Mouse (Mus musculus) thymus, postnatal 10 days (tissue): ENCODE data around the gene Plekhm2.

Source experiments
- DNase-seq, 2 experiments: peaks; one replicate each; pipeline ENCODE4 v3.0.0; 2021; ENCODE audit warnings: low spot score in 2 of 2

Gene Plekhm2

DNA sequence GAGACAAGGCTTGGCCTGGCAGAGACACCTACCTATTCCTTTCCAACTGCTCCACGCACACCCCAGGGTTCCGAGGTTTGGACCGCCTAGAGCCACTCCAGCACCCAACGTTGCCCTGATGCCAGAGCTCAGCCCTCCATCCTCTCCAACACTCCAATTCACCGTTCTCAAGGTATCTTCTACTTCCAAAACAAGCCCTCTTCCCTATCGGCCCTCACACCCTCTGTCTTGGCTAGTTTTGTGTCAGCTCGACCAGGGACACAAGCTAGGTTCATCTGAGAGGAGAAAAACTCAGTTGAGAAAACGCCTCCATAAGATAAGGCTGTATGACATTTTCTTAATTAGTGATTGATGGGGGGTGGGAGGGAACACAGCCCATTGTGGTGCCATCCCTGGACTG is at the start of gene Plekhm2:
Gene Plekhm2, minus strand, starts transcription at position 101 of the 400 bp plus-strand sequence.
- no peak for DNase-seq

DNA sequence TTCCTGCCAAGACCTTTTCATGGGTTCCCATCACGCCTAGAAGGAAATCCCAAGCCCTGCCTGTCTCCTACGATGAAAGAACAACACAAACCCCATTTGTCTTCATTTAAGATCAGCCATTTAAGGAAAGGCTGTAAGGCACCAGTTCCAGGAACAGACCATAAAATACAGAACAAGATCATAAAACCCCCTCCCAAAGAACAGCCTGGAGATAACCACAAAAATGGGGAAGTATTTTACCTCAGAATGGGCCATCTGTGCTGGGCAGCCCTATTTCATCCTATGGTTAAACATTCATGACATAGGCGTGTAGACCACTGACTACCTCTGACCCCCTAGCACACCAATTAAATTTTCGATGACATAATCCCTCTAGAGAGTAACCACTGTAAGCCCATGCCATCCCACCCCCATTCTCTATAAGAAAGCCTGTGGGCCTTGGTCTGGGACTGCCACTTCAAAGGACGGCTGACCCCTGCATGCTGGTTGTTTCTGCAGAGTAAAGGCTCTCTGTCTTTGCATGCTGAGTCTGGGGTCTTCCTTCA is 49.0 kb upstream of the Plekhm2 start:
- DNase-seq, result no peak

DNA sequence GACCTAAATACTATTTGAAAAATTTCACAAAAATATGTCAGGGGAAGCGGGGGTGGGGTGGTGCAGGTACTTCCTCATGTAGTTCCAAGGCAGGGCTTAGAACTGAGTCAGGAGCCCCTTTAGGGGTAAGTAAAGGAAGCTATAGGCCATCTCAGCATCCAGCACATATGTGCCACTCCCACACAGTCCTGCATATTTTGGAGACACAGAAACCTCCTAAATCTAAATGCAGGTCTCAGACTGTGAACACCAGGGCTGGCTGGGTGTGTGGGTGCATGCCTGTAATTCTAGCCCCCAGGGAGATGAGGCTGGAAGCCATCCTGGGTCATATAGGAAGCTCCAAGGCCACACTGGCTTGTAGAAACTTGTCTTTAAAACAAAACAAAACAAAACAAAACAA is 46.6 kb upstream of the Plekhm2 start:
- no peak for DNase-seq

DNA sequence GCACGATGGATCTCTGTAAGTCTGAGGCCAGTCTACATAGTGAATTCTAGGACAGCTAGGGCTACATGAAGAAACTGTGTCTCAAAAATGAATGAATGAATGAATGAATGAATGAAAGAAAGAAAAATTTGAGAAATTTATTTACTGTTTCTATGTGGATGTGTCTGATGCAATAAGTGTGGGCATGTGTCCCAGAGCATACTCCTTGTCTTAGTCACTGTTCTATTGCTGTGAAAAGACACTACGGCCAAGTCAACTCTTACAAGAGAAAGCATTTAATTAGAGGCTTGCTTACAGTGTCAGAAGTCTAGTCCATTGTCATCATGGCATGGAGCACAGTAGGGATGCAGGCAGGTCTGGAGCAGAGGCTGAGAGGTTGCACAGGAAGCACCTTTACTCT is 44.3 kb upstream of the Plekhm2 start:
- DNase-seq, result no peak

DNA sequence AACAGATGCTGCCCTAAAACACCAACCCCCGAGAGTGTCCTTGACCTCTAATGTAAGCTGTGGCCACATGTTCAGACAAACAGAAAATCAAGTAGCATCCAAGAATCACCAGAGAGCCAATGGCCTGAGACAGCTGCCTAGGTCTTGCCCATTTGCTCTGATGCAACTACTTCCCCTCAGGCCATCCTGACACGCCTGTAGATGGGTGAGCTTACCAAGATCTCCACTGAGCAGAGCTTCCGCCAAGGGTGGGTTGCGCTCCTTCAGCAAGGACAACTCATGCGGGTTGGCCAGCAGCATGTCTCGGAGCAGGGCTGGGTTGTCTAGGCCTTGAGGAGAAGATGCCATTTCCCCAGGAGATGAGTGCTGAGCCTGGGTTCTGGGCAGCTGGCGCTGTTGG is 43.3 kb upstream of the Plekhm2 start:
- DNase-seq, result no peak

DNA sequence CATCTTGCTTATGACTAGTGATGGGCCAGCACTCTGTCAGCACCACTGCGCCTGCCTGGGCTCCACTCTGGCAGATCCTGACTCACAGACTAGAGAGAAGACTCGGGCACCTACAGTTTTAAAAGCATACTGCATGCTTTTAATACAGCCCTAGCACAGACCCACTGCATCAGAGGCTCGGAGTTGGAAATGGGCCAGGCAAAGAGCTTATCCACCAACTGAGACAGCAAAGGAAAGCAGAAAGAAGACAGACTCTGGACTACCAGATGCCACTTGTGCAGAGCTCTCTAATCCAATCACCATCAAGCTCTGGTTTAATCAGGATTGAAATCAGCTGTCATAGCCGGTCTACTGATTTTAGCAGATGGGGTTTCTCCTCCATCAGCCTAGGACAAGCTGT is 40.6 kb upstream of the Plekhm2 start:
- DNase-seq, result no peak

DNA sequence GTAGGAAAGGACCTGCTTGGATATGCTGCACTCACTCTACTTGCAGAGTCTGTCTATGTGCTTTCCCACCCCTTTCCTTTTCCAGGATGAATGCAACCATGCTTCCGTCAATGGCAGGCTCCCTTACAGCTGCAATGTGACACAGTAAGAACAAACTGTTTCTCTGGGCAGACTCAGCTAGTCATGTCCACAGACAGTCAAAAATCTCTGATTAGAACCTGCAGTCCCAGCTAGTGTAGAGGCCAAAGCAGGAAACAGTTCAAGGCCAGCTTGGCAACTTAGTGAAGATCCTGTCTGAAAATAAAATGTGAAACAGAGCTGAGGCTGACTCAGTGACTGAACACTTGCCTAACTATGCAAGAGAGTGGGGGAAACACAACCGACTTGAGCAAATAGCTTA is 39.9 kb upstream of the Plekhm2 start:
- DNase-seq, result no peak

DNA sequence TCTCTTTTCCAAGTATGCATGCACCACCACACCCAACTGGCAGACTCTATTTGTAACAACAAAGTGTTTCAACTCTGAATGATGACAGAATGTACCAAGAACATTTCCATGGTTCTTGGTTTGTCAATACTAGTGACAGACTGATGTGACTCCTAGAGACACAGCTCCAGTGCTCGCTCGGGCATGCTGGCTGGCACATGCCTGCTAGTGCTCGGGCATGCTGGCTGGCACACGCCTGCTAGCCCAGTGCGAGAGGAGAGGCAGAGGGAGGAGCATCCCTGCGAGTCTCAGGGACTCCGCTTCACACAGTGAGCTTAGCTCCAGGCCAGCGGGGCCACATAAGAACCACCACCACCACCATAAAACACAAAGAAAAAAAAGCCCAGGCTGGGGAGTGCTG is 30.0 kb upstream of the Plekhm2 start:
- no peak for DNase-seq

DNA sequence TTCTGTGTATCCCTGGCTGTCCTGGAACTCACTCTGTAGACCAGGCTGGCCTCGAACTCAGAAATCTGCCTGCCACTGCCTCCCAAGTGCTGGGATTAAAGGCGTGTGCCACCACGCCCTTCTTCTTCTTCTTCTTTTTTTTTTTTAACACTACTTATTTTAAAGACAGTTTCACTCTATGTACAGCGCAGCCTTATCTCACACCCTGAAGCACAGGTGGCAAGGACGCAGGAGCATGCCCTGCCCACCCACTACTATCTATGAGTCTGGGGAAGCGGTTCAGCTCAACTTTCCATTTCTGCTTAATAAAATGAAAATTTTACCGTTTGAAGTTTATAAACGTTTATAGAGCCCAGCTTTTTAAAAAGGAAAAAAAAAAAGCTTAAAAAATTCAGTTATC is 23.8 kb upstream of the Plekhm2 start:
- DNase-seq, result no peak

DNA sequence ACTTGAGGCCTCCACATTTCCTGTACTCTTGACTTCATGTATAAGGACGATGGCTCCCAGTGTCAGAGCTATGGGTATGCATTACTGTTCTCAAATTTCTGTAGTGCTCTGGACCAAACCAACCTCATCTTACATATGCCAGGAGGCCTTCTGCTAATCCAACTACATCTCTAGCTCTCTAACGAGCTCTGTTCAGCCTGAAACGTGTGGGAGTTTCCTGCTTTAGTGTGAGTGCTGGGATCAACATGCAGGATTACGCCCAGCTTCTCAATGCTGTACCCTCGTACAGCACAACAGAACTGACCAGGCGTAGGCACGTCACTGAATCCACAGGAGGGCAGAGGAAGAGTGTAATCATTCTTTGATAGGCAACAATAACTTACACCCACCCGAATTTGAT is 21.8 kb upstream of the Plekhm2 start:
- no peak for DNase-seq

DNA sequence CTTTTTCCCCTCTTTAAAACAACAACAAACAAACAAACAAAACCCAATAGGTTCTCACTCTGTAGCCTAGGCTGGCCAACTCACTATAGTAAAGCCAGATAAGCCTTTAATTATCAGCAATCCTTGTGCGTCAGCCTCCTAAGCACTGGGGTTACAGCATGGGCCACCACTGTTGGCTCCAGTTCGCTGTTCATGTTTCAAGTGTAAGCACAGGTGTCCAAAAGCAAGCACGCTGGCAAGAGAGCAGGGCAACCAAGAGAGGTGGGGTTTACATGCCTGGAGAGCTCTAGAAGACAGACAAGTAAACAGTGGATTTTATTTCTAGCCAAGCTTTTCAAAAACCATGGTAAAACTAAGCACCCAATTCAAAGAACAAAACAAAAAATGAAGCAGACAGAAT is 21.4 kb upstream of the Plekhm2 start:
- no peak for DNase-seq

DNA sequence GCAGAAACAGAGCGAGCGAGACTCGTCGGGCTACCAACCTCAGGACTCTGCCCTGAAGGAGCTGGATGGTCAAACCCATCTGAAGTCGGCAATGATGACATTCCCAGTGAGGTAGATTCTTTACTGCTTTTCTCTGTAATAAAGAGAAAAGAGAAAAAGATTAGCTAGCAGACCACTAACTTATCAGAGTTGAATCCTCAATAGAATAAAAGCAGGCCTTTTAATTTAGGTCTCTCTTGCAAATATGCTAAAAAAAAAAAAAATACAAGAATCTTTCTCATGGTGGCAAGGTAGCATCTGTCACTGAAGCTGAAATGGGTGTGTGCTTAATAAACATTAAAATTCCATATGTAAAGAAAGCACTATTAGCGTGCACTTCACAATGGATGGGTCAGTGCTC is 20.8 kb upstream of the Plekhm2 start, which contains the start of gene Rsc1a1:
Gene Rsc1a1, minus strand, starts transcription at position 101 of the 400 bp plus-strand sequence.
- DNase-seq, result no peak

DNA sequence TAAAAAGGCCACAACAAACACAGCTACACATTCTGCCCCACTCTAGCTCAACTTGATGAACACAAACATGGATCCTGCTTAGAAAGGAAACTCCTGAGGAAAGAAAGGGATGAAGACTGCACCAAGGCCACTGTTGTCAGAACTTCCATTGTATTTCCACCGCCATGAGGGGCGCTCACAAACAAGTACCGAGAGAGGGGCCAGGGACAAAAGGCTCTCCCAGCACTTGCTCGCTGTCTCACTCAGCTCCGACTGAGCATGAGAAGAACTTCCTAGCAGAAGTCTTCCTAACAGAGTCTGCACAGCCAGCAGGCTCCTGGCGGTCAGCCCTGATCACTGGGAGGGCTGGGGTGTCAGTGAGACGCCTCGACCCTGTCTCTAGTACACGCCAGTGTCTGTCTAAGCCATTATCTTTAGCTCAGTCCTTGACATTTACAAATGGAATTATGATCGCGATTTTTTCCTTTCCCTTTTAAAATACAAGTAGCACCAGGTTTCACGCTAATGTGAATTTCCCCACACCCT is 18.1 kb upstream of the Plekhm2 start:
- DNase-seq, result no peak

DNA sequence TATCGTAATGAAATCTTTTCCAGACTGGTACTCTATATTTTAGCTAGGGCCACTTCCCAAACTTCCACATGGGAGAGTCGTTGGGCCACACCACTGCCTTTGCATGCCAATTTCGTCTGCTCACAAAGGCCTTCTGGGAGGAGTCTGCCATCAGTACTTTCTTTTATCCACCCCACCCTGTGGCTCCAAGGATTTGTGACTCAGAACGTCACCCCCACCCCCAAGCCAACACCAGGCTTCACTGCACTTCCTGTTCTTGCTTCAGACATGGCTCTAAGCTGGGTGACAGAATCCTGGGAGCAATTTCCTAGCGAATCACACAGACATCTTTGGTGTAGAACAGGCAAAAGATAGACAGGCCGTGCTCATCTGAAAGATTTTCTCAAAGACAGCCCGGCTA is 17.1 kb upstream of the Plekhm2 start:
- DNase-seq, result no peak

DNA sequence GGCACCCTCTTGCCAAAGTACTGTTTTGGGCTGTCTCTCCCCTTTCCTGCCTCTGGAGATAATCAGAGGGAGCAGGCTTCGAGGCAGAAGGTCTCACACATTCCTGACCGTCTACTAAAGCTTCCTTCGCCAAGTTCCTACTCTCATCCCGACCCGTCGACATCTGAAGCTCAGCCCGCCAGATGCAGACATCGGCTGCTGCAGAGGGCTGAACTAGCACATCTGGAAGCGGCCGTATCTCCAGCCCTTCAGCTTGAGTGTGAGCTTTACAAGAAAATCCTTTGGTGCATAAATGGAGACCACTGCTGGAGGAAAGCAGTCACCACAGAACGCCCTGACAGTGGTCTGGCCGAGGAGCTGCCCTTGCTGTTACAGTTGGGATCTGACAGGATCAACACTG is 16.2 kb upstream of the Plekhm2 start:
- DNase-seq, result no peak

DNA sequence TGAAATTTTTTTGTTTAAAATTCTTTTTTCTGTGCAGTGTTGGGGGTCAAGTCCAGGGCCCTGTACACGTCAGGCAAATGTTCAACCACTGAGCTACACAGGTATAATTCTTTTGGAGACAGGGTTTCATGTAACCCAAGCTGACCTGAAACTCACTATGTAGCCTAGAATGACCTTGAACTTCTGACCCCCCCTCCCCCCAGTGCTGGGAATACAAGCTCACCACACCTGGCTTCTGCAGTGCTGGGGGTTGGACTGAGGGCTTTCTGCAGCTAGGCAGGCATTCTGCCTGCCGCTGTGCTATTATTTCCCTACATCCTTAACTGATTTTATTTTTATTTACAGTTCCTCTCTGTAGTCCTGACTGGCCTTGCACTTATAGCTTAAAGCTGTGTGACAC is 14.3 kb upstream of the Plekhm2 start:
- no peak for DNase-seq

DNA sequence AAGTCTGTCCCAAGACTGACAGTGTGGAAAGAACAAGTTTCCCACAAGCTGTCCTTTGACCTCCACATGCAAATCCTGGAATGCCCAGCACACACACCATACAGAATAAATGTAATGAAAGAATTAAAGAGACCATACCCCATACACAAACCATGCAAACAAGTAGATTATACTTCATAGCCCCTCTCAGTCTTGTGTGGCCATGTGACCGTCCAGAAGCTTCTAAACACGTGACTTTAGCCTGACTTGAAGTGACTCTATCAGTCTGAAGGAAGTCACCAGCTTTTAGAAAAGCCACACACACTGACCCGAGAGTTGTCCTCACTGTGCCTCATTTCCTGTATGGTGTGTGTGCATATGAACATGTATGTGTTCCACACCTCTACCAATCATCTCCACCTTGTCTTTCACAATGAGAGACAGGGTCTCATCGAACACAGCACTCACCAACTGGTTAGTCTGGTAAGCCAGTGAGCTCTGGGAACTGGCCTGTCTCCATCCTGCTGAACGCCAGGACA is 11.8 kb upstream of the Plekhm2 start:
- no peak for DNase-seq

DNA sequence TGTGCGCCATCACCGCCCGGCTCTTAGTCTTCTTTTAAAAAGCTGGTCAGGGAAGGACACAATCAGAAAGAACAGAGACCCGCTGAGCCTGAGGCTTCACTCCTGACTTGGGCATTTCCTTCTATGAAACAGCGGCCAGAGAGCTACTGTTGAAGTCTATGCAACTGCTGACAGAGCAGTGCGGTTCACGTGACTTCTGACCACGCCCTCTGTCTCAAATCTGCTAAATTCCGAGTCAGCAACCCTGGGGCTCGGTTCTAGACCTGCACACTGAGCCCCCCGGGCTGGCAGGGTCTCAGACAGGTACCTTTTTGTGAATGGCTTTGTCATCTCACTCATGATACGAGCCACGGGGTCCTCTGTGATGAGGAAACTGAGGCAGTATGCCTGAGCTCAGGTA is 7.6 kb upstream of the Plekhm2 start:
- no peak for DNase-seq

DNA sequence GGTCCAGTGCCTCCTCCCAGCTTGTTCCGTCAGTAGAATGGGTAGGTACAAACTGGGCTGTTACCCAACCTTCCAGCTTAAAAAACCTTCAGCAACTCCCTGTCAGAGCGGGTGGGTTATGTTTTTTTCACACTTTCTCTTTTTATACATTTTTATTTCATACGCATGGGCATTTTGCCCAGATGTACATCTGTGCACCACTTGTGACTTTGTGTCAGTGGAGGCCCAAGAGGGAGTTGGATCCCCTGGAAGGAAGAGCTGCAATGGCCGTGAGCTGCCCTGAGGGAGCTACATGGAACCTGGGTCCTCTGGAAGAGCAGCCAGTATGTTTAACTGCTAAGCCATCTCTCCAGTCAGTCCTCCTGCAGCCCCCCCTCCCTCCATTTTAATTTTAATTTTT is 6.7 kb upstream of the Plekhm2 start:
- no peak for DNase-seq

DNA sequence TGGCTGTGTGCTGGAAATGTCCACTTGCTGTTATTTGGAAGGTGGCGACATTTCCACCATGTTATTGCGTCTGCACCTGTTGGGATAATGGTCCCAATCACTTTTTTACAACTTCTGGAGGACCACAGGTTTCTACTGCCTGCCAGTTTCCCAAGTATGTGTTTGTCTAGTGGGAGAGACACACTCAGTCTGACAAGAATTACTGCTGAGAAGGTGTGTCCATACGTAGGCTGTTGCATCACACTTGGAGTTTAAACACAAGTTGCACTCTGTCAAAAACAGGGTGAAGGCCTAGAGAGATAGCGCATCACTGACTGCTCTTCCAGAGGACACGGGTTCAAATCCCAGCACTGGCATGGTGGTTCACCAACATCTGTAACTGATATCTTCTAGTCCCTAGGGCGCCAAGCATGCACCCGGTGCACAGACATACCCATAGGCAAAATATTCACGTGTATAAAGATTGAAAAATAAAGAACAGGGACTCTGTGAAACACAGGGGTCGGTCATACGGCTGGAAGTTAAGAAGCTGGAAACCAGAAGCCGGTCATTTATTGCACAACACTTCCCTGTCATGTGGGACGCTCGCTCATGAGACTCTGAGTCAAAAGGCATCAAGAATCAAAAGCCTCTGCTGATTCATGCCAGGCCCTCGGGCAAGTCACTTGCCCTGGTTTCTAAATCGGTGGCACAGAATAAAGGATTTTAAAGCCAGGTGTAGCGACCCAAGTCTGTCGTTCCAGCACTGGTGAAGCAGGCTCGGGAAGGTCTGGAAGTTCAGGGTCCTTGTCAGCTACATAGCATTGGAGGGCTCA is 5.4 kb upstream of the Plekhm2 start:
- DNase-seq, result no peak

DNA sequence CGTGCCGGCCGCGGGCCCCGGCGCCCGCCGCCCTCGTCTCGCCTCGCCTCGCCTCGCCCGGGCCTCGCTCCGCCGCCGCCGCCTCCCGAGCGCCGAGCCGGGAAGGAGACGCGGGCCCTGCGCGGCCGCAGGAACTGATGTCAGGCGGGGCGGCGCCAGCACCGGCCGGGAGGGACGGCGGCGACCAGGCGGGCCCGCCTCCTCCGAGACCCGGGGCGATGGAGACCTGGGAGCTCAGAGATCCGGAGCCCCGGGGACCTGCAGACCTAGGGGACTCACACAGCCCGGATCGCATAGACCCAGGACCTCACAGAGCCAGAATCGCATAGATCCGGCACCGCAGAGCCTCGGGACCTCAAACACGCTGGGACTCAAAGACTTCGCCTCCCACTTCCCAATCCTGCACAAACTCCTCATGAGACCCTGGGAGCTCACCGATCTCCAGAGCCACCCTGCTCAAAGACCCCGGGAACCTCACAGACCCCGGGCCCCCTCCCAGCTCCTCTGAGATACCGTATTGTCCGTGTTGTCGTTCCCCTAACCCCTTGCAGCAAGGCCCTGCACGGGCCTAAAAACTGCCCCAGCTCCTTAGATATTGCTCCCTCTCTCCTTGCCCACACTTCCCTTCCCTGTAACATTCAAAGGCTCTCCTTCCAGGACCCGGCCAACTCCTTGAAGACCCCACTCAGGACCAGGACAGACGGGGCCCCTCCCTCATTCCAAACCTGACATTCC is 521 bp downstream of the Plekhm2 start:
- DNase-seq, result peak; percentile 43 to 64

DNA sequence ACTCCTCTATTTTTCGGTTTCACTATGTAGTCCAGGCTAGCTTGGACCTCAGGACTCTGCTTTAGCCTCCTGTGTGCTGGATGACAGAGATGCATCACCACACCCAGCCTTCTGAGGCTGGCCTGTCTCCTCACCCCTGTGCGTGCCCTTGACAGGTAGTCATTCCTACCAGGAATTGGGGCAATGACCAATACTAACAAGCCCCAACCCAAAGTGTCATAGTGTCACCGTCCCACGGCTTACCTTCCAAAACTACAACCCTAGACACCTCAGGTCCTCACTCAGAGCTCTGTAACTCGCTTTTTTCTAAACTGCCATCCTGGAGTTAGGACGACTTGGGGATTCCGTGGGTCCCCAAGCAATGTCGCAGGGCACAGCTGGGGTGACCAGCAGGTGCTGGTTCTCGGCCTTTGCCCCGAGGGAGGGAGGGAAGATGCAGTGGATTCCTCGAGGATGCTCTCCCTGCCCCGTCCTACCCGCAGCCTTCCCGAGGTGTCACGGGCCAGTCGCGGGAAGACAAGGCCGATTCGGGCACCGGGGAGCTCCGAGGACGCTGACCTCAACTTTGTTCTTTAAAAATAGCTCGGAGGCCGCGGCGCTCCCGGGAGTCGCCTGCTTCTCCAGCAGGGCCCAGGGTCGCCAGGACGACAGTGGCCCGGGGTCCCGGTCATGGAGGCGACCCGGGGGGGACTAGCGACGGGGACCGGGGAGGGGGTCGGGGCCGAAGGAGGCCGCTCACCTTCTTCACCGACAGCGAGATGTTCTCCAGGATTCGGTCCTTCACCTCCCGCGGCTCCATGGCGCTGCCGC is 1.4 kb downstream of the Plekhm2 start:
- DNase-seq, result peak; percentile 4 to 12
